Mouse (Mus musculus) embryonic facial prominence, embryonic 14.5 days (tissue): Measurements from ENCODE around the gene Parp3. TPM values are rescaled to one million over a fixed set of nuclear protein-coding genes. Genes with fewer than 3 reads are reported as not detected.

ENCODE experiments used
- ATAC-seq: fragments of 200-750 bp; cut with Nextera tagmentation; 2 replicates; pipeline ENCODE4 v1.8.0; 2017; ENCODE audit warnings: low read depth, moderate number of reproducible peaks, moderate TSS enrichment
- DNase-seq: peaks from one replicate; pipeline ENCODE4 v3.0.0-alpha.2; 2015; ENCODE audit warnings: low spot score
- H3K27ac ChIP-seq: fragments of 300-500 bp; sonication (generic); replicated peaks from 2 replicates; pipeline ENCODE4 v1.5.1; 2014; ENCODE audit warnings: low read depth, mild to moderate bottlenecking, low read length, moderate library complexity
- H3K27me3 ChIP-seq: fragments of 300-500 bp; sonication (generic); replicated peaks from 2 replicates; pipeline ENCODE4 v1.6.1; 2014; ENCODE audit warnings: low read length; ENCODE audit not compliant: control insufficient read depth, insufficient read depth
- H3K36me3 ChIP-seq: fragments of 300-500 bp; sonication (generic); 2 replicates; pipeline ENCODE4 v1.6.1; 2014; ENCODE audit warnings: low read length, mixed read lengths; ENCODE audit not compliant: control insufficient read depth, insufficient read depth
- H3K4me1 ChIP-seq: fragments of 300-500 bp; sonication (generic); 2 replicates; pipeline ENCODE4 v1.6.1; 2014; ENCODE audit warnings: antibody characterized with exemption, low read length; ENCODE audit not compliant: control insufficient read depth, insufficient read depth
- H3K4me2 ChIP-seq: fragments of 300-500 bp; sonication (generic); 2 replicates; pipeline ENCODE4 v1.6.1; 2014; ENCODE audit warnings: low read depth, mild to moderate bottlenecking, low read length, moderate library complexity, mixed read lengths
- H3K4me3 ChIP-seq: fragments of 300-500 bp; sonication (generic); 2 replicates; pipeline ENCODE4 v1.5.1; 2014; ENCODE audit warnings: low read depth, mild to moderate bottlenecking, low read length
- H3K9ac ChIP-seq: fragments of 300-500 bp; sonication (generic); 2 replicates; pipeline ENCODE4 v1.6.1; 2014; ENCODE audit warnings: low read depth, mild to moderate bottlenecking, low read length, moderate library complexity, mixed read lengths
- H3K9me3 ChIP-seq: fragments of 300-500 bp; sonication (generic); 2 replicates; pipeline ENCODE4 v1.6.1; 2016; ENCODE audit warnings: low read length; ENCODE audit not compliant: control insufficient read depth
- WGBS: fragments of 180-500 bp; shearing (Covaris S2); extraction: QIAGEN DNeasy Blood & Tissue Kit; methylation state at CpG from one replicate; pipeline ENCODE4 v1.1.7; 2014; 5-methylcytosine and 5-hydroxymethylcytosine counted together
- polyA plus RNA-seq: library from polyadenylated mRNA; unstranded; fragments of >200 nt; fragmentation: Nextera tagmentation; extraction: Ambion mirVana; gene quantifications from 2 replicates; pipeline ENCODE4 v1.2.1, GENCODE M21; 2014

The Parp3 gene
- polyA plus RNA-seq, 1 experiment from 2014 or later, result 6.2 TPM

- H3K4me1 ChIP-seq, result peaks cover 4% of the 10 kb centered on the region
- peak overlapping the region; percentile 59 for H3K4me3 ChIP-seq
- ATAC-seq (peak; percentile 75), DNase-seq (peak; percentile 79)
- peaks cover 42% of the 10 kb centered on the region for H3K36me3 ChIP-seq
- WGBS, result 3% methylated on average over 41 of the region's 99 CpGs
- H3K4me2 ChIP-seq, result peak overlapping the region; percentile 98
- no peaks in the 10 kb centered on the region for H3K9me3 ChIP-seq
- H3K27ac ChIP-seq, result no peak overlapping the region; the same call in none of the 2 replicates
- no peaks in the 10 kb centered on the region for H3K27me3 ChIP-seq
- peak overlapping the region; percentile 76 for H3K9ac ChIP-seq
Observed at GRCm38 (mm10) chr9:106464751-106465541, 11.8 kb downstream of the Parp3 start.

- H3K36me3 ChIP-seq, result peaks cover 44% of the 10 kb centered on the region
Observed at GRCm38 (mm10) chr9:106463122-106464063, 13.4 kb downstream of the Parp3 start.

GRCm38 (mm10) chr9:106462430-106462800 lies 14.3 kb downstream of the Parp3 start:
- H3K4me1 ChIP-seq, result peaks cover 14% of the 10 kb centered on the region
- ATAC-seq, result no peak
- no peak overlapping the region for H3K9ac ChIP-seq
- H3K27me3 ChIP-seq, result no peaks in the 10 kb centered on the region
- H3K9me3 ChIP-seq, result no peaks in the 10 kb centered on the region
- peaks cover 44% of the 10 kb centered on the region for H3K36me3 ChIP-seq
- WGBS, result 89% methylated on average over 12 of the region's 12 CpGs
- no peak overlapping the region for H3K27ac ChIP-seq
- H3K4me3 ChIP-seq, result no peak overlapping the region
- DNase-seq, result no peak
- no peak overlapping the region for H3K4me2 ChIP-seq

More at GRCm38 (mm10) chr9:106463122-106464063, 13.4 kb downstream of the Parp3 start:
- ATAC-seq (no peak), DNase-seq (no peak)
- H3K4me2 ChIP-seq, result no peak overlapping the region
- no peak overlapping the region for H3K9ac ChIP-seq
- no peak overlapping the region for H3K4me3 ChIP-seq
- no peaks in the 10 kb centered on the region for H3K27me3 ChIP-seq
- no peak overlapping the region for H3K27ac ChIP-seq
- H3K4me1 ChIP-seq, result peaks cover 4% of the 10 kb centered on the region
- no peaks in the 10 kb centered on the region for H3K9me3 ChIP-seq
- WGBS, result 84% methylated on average over 21 of the region's 21 CpGs

GRCm38 (mm10) chr9:106461641-106462429 lies 14.9 kb downstream of the Parp3 start:
- WGBS, result 83% methylated on average over 16 of the region's 16 CpGs
- Histone ChIP-seq H3K9ac (no peak overlapping the region), H3K4me3 (no peak overlapping the region), H3K27me3 (no peaks in the 10 kb centered on the region), H3K36me3 (peaks cover 44% of the 10 kb centered on the region), H3K4me2 (no peak overlapping the region), H3K9me3 (no peaks in the 10 kb centered on the region), H3K4me1 (peaks cover 20% of the 10 kb centered on the region), H3K27ac (no peak overlapping the region)
- no peak for DNase-seq
- ATAC-seq, result no peak

GRCm38 (mm10) chr9:106461026-106461415 lies 15.7 kb downstream of the Parp3 start:
- Histone ChIP-seq H3K9ac (no peak overlapping the region), H3K9me3 (no peaks in the 10 kb centered on the region), H3K4me3 (no peak overlapping the region), H3K4me2 (no peak overlapping the region), H3K4me1 (peaks cover 28% of the 10 kb centered on the region), H3K27me3 (no peaks in the 10 kb centered on the region), H3K27ac (no peak overlapping the region), H3K36me3 (peaks cover 44% of the 10 kb centered on the region)
- WGBS, result 93% methylated on average over 8 of the region's 9 CpGs
- no peak for ATAC-seq
- DNase-seq, result no peak

- WGBS, result 70% methylated on average over 18 of the region's 18 CpGs
- ATAC-seq (no peak), DNase-seq (no peak)
- Histone ChIP-seq H3K4me3 (no peak overlapping the region), H3K36me3 (peaks cover 44% of the 10 kb centered on the region), H3K4me1 (peaks cover 33% of the 10 kb centered on the region), H3K27ac (no peak overlapping the region), H3K9me3 (no peaks in the 10 kb centered on the region), H3K27me3 (no peaks in the 10 kb centered on the region), H3K9ac (0 out of 2 replicates have a peak overlapping the region, but pooled peaks have one; percentile 10), H3K4me2 (no peak overlapping the region)
Observed at GRCm38 (mm10) chr9:106460401-106461025, 16.2 kb downstream of the Parp3 start.

GRCm38 (mm10) chr9:106459946-106460345 lies 16.8 kb downstream of the Parp3 start:
- H3K4me3 ChIP-seq, result no peak overlapping the region
- peaks cover 44% of the 10 kb centered on the region for H3K36me3 ChIP-seq
- no peak overlapping the region for H3K27ac ChIP-seq
- H3K27me3 ChIP-seq, result no peaks in the 10 kb centered on the region
- WGBS, result 80% methylated on average over 15 of the region's 15 CpGs
- DNase-seq (no peak), ATAC-seq (no peak)
- peaks cover 39% of the 10 kb centered on the region for H3K4me1 ChIP-seq
- H3K9me3 ChIP-seq, result no peaks in the 10 kb centered on the region
- H3K4me2 ChIP-seq, result no peak overlapping the region
- H3K9ac ChIP-seq, result peak overlapping the region; percentile 10; the same call in 1 of the 2 replicates

- no peaks in the 10 kb centered on the region for H3K27me3 ChIP-seq
- peak overlapping the region; percentile 92; the same call in 1 of the 2 replicates for H3K4me2 ChIP-seq
- no peak overlapping the region for H3K27ac ChIP-seq
- H3K4me3 ChIP-seq, result no peak overlapping the region
- H3K4me1 ChIP-seq, result peaks cover 43% of the 10 kb centered on the region
- no peak overlapping the region for H3K9ac ChIP-seq
- ATAC-seq, result no peak
- WGBS, result 66% methylated on average over 5 of the region's 5 CpGs
- H3K9me3 ChIP-seq, result no peaks in the 10 kb centered on the region
- no peak for DNase-seq
- H3K36me3 ChIP-seq, result peaks cover 31% of the 10 kb centered on the region
Observed at GRCm38 (mm10) chr9:106457920-106458319, 18.8 kb downstream of the Parp3 start.
